Mouse (Mus musculus): ENCODE results near the gene Olfr688. TPM values are rescaled to one million over a fixed set of nuclear protein-coding genes. Genes with fewer than 3 reads are reported as not detected.

Gene Olfr688
- polyA plus RNA-seq, 1 experiment from 2014 or later: not detected

DNA sequence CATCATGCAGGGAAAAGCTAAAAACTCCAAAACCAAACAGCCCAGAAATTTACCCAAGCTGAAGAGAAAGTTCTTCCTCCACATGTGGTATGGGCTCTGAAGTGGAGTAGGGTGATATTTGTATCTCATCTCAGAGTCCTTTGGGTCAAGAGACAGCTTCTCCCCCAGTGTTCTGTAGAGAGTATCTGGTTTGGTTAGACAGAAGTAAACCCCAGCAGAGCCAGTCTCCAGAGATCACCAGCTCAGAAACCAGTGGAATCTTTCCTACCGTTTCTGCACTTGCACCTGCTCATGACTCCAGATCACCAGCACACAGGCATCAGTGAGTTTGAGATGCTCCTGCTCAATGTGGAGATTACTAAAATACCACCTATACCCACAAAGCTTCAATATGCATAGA lies 46.1 kb downstream of the Olfr688 start, which contains the start of gene Olfr690:
Olfr690 (minus strand) TSS at position 101 of the 400 bp plus-strand sequence.
- Histone ChIP-seq H3K9ac (ENCODE audit: low read length) (no peak within 1 kb of the TSS), H3K36me3 (ENCODE audit: control insufficient read depth, insufficient read depth, low read length) (no peaks in the 10 kb centered on the region), H3K27ac (replicated peaks in 1 of 2; ENCODE audit: control insufficient read depth in 1 of 2, insufficient read depth in 1 of 2, low read depth in 2 of 2, low read length in 2 of 2) (no peak within 1 kb of the TSS), H3K4me2 (ENCODE audit: low read length) (no peak within 1 kb of the TSS), H3K9me3 (ENCODE audit: control insufficient read depth, low read length) (no peaks in the 10 kb centered on the region), H3K27me3 (ENCODE audit: control insufficient read depth, insufficient read depth, low read length) (no peaks in the 10 kb centered on the region), H3K4me3 (ENCODE audit: control insufficient read depth in 1 of 2, insufficient read depth in 1 of 2, low read depth in 1 of 2, low read length in 2 of 2) (no peak within 1 kb of the TSS), H3K4me1 (ENCODE audit: control insufficient read depth in 2 of 2, insufficient read depth in 2 of 2, low read length in 2 of 2) (no peaks in the 10 kb centered on the region)
- WGBS: 75% methylated on average over 1 of the region's 1 CpGs
- ATAC-seq (ENCODE audit: insufficient number of reproducible peaks, insufficient read depth, low FRiP score, low read depth): no peak

Other genes with a start within 250 kb of the Olfr688 start
- not detected in 2 replicates for gene Olfr677, start 236.7 kb upstream of the Olfr688 start, polyA plus RNA-seq (2014; fragmentation: Nextera tagmentation; extraction: Ambion mirVana)
- gene Olfr678, start 223.6 kb upstream of the Olfr688 start, polyA plus RNA-seq (2014; fragmentation: Nextera tagmentation; extraction: Ambion mirVana): not detected in 2 replicates
- gene Olfr679, start 206.9 kb upstream of the Olfr688 start, polyA plus RNA-seq (2014; fragmentation: Nextera tagmentation; extraction: Ambion mirVana): not detected in 2 replicates
- gene Olfr680-ps1, start 195.3 kb upstream of the Olfr688 start, polyA plus RNA-seq (2014; fragmentation: Nextera tagmentation; extraction: Ambion mirVana): not detected in 2 replicates
- gene Olfr681, start 171.3 kb upstream of the Olfr688 start, polyA plus RNA-seq (2014; fragmentation: Nextera tagmentation; extraction: Ambion mirVana): not detected in 2 replicates
- gene Olfr683, start 141.1 kb upstream of the Olfr688 start, polyA plus RNA-seq (2014; fragmentation: Nextera tagmentation; extraction: Ambion mirVana): not detected in 2 replicates
- gene Olfr684, start 124.4 kb upstream of the Olfr688 start, polyA plus RNA-seq (2014; fragmentation: Nextera tagmentation; extraction: Ambion mirVana): not detected in 2 replicates
- not detected in 2 replicates for gene Olfr685, start 102.1 kb upstream of the Olfr688 start, polyA plus RNA-seq (2014; fragmentation: Nextera tagmentation; extraction: Ambion mirVana)
- not detected in 2 replicates for gene Olfr686, start 80.6 kb upstream of the Olfr688 start, polyA plus RNA-seq (2014; fragmentation: Nextera tagmentation; extraction: Ambion mirVana)
- not detected in 2 replicates for gene Olfr689, start 23.1 kb downstream of the Olfr688 start, polyA plus RNA-seq (2014; fragmentation: Nextera tagmentation; extraction: Ambion mirVana)
- gene Olfr690, start 46.0 kb downstream of the Olfr688 start, polyA plus RNA-seq (2014; fragmentation: Nextera tagmentation; extraction: Ambion mirVana): not detected in 2 replicates
- not detected in 2 replicates for gene Olfr691, start 54.2 kb downstream of the Olfr688 start, polyA plus RNA-seq (2014; fragmentation: Nextera tagmentation; extraction: Ambion mirVana)
- not detected in 2 replicates for gene Olfr692, start 80.1 kb downstream of the Olfr688 start, polyA plus RNA-seq (2014; fragmentation: Nextera tagmentation; extraction: Ambion mirVana)
- not detected in 2 replicates for gene Gm5901, start 86.9 kb downstream of the Olfr688 start, polyA plus RNA-seq (2014; fragmentation: Nextera tagmentation; extraction: Ambion mirVana)
- gene Fam160a2, start 112.0 kb downstream of the Olfr688 start, polyA plus RNA-seq (2014; fragmentation: Nextera tagmentation; extraction: Ambion mirVana): 30.2 and 34.0 TPM in 2 replicates
- gene Cnga4, start 116.5 kb downstream of the Olfr688 start, polyA plus RNA-seq (2014; fragmentation: Nextera tagmentation; extraction: Ambion mirVana): not detected in 2 replicates
- gene Cckbr, start 137.6 kb downstream of the Olfr688 start, polyA plus RNA-seq (2014; fragmentation: Nextera tagmentation; extraction: Ambion mirVana): not detected in 2 replicates
- gene Cavin3, start 194.2 kb downstream of the Olfr688 start, polyA plus RNA-seq (2014; fragmentation: Nextera tagmentation; extraction: Ambion mirVana): 93.8 and 99.0 TPM in 2 replicates

All from heart, embryonic 14.5 days (tissue).